Mouse (Mus musculus) CD4-positive helper T cell, adult 2 months (primary cell): Measurements from ENCODE around the gene Jup.
A peak's percentile ranks its signal among the peaks of the same experiment; 100 is the strongest.
"Not testable (repeated sequence)": the region's sequence is repeated elsewhere in the genome, so short reads cannot be mapped to it uniquely, and the experiment has no call there.

Source experiments
- DNase-seq: peaks from one replicate; pipeline ENCODE4 v3.0.0-alpha.2; 2012; ENCODE audit warnings: low read depth, missing footprints, low spot score

Gene Jup

GRCm38 (mm10) chr11:100391081-100391883, 6.3 kb downstream of the Jup start:
- DNase-seq, result no peak

- DNase-seq, result no peak
Observed at GRCm38 (mm10) chr11:100389931-100390445, 7.6 kb downstream of the Jup start.

GRCm38 (mm10) chr11:100388588-100388987, 9.0 kb downstream of the Jup start:
- no peak for DNase-seq

- no peak for DNase-seq
Observed at GRCm38 (mm10) chr11:100387589-100388375, 9.8 kb downstream of the Jup start.

GRCm38 (mm10) chr11:100387111-100387510, 10.5 kb downstream of the Jup start:
- DNase-seq, result no peak

- no peak for DNase-seq
Observed at GRCm38 (mm10) chr11:100386586-100386985, 11.0 kb downstream of the Jup start.

GRCm38 (mm10) chr11:100385016-100385415, 12.5 kb downstream of the Jup start:
- DNase-seq, result no peak

- DNase-seq, result no peak
Observed at GRCm38 (mm10) chr11:100382682-100383081, 14.9 kb downstream of the Jup start.

- no peak for DNase-seq
Observed at GRCm38 (mm10) chr11:100379311-100379710, 18.3 kb downstream of the Jup start.

- DNase-seq, result no peak
Observed at GRCm38 (mm10) chr11:100378446-100378845, 19.1 kb downstream of the Jup start.

- no peak for DNase-seq
Observed at GRCm38 (mm10) chr11:100377989-100378388, 19.6 kb downstream of the Jup start.

GRCm38 (mm10) chr11:100376746-100377389, 20.7 kb downstream of the Jup start:
- no peak for DNase-seq

- no peak for DNase-seq
Observed at GRCm38 (mm10) chr11:100376005-100376404, 21.6 kb downstream of the Jup start.

GRCm38 (mm10) chr11:100375127-100375526, 22.4 kb downstream of the Jup start:
- no peak for DNase-seq

GRCm38 (mm10) chr11:100371981-100372558, 25.5 kb downstream of the Jup start:
- DNase-seq, result no peak

- DNase-seq, result no peak
Observed at GRCm38 (mm10) chr11:100369822-100370221, 27.7 kb downstream of the Jup start.

GRCm38 (mm10) chr11:100369145-100369544, 28.4 kb downstream of the Jup start:
- no peak for DNase-seq

GRCm38 (mm10) chr11:100362979-100363562, 34.5 kb downstream of the Jup start:
- peak; percentile 57 for DNase-seq

- peak; percentile 66 for DNase-seq
Observed at GRCm38 (mm10) chr11:100362209-100362978, 35.2 kb downstream of the Jup start.

GRCm38 (mm10) chr11:100361059-100361458, 36.5 kb downstream of the Jup start:
- not testable (repeated sequence) for DNase-seq
